Mouse (Mus musculus) heart, adult 2 months (tissue): ENCODE measurements at regions not wholly inside any gene's neighbourhood (a gene's known extent, or its start where the extent isn't known, plus 50 kb on each side); places are given as distances from the start of the nearest gene placed in this dataset.

Experiments
- DNase-seq, 2 experiments: peaks; one replicate each; pipeline ENCODE4 v3.0.0; 2021
- H3K27ac ChIP-seq: fragments of 200-600 bp; 2 replicates; pipeline ENCODE4 v1.8.1; 2022
- H3K27me3 ChIP-seq: fragments of 200-500 bp; 2 replicates; pipeline ENCODE4 v1.6.1; 2012; ENCODE audit warnings: mild to moderate bottlenecking, low read length, inconsistent platforms, mixed read lengths; ENCODE audit not compliant: control insufficient read depth, insufficient read depth
- H3K36me3 ChIP-seq: fragments of 200-500 bp; 2 replicates; pipeline ENCODE4 v1.6.1; 2012; ENCODE audit warnings: low read length, inconsistent platforms; ENCODE audit not compliant: control insufficient read depth, insufficient read depth
- H3K4me1 ChIP-seq: fragments of 200-500 bp; 2 replicates; pipeline ENCODE4 v1.6.1; 2011; ENCODE audit warnings: low read length; ENCODE audit not compliant: control insufficient read depth, insufficient read depth
- H3K4me3 ChIP-seq: fragments of 200-600 bp; 2 replicates; pipeline ENCODE4 v1.8.1; 2022
- H3K79me2 ChIP-seq: fragments of 200-500 bp; replicated peaks from 2 replicates; pipeline ENCODE4 v1.6.1; 2012; ENCODE audit warnings: mild to moderate bottlenecking, inconsistent platforms, low read length, moderate library complexity, mixed read lengths; ENCODE audit not compliant: control insufficient read depth, insufficient read depth
- H3K9ac ChIP-seq: fragments of 200-500 bp; 2 replicates; pipeline ENCODE4 v1.6.1; 2012; ENCODE audit warnings: low read depth, mild to moderate bottlenecking, control low read depth, inconsistent platforms, low read length, mixed read lengths
- CTCF ChIP-seq: fragments of 200-600 bp; IDR thresholded peaks from 2 replicates; pipeline ENCODE4 v1.8.1; 2022; ENCODE audit warnings: antibody characterized with exemption, mild to moderate bottlenecking, moderate library complexity
- EP300 ChIP-seq: fragments of 200-500 bp; IDR thresholded peaks from 2 replicates; pipeline ENCODE4 v1.6.1; 2011; ENCODE audit warnings: low read depth, low read length, control low read depth; ENCODE audit not compliant: insufficient read depth
- POLR2A ChIP-seq: fragments of 200-500 bp; IDR thresholded peaks from 2 replicates; pipeline ENCODE4 v1.6.1; 2011; ENCODE audit warnings: mild to moderate bottlenecking, low read depth, low read length, control low read depth; ENCODE audit not compliant: insufficient read depth
- WGBS: fragments of 180-500 bp; shearing (Covaris S2); methylation state at CpG from one replicate; pipeline ENCODE4 v1.1.7; 2018; 5-methylcytosine and 5-hydroxymethylcytosine counted together
- intact Hi-C: fragments of 180-260 bp; cut with DNase I; formaldehyde crosslinking; loops from one replicate; pipeline ENCODE4 v1.15.1; 2025

DNA sequence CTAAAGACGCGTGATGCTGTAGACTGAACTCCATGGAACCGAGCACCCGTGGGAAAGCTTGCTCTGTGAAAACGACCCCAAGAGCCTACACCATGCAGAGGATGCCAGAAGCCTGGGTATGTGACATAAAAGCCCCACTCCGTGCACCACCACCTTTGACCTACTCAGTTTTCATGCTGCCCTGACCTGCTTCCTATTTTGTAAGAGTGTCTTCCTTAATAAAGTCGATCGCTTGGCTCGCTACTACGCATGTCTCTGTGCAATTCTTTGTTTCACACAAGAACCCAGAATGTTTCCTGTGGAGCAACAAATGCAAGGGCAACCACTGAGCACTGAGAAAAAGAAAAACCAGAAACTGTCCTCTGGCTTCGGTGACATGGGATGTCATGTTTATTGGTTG is 60.5 kb downstream of the Sec61b start:
- Histone ChIP-seq H3K9ac (no peak overlapping the region), H3K36me3 (no peaks in the 10 kb centered on the region), H3K27ac (no peak overlapping the region), H3K27me3 (no peaks in the 10 kb centered on the region), H3K79me2 (no peaks in the 10 kb centered on the region), H3K4me3 (no peak overlapping the region), H3K4me1 (no peaks in the 10 kb centered on the region)
- no peak for DNase-seq
- intact Hi-C loops, result no loop called here
- TF ChIP-seq CTCF (no peak), POLR2A (no peak)
- WGBS, result 88% methylated on average over 11 of the region's 11 CpGs

DNA sequence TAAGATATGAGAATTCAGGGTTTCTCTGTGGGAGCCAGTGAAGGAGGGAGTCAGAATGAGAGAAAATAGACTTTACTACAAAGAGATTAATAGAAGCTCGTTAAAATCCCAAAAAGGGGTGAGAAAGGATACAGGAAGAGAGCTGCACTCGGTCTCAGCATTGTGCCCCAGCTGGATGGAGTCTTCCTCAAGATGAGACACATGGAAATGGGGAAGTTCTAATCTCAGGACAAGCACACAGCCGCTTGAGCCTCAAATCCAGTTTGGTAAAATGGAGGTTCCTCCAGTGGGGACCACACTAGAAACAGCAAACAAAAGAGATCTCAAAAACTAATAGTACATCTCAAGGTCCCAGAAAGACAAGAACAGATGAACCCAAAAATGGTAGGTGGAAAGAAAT is 93.2 kb downstream of the Sec61b start:
- Histone ChIP-seq H3K27ac (no peak overlapping the region), H3K4me3 (no peak overlapping the region), H3K9ac (no peak overlapping the region), H3K79me2 (no peaks in the 10 kb centered on the region), H3K4me1 (no peaks in the 10 kb centered on the region), H3K27me3 (no peaks in the 10 kb centered on the region), H3K36me3 (0 out of 2 replicates have a peak, but pooled peaks cover 2% of the 10 kb centered on the region)
- no peak for DNase-seq
- intact Hi-C loops, result no loop called here
- WGBS, result 55% methylated on average over 3 of the region's 3 CpGs
- TF ChIP-seq POLR2A (no peak), CTCF (no peak), EP300 (no peak)

DNA sequence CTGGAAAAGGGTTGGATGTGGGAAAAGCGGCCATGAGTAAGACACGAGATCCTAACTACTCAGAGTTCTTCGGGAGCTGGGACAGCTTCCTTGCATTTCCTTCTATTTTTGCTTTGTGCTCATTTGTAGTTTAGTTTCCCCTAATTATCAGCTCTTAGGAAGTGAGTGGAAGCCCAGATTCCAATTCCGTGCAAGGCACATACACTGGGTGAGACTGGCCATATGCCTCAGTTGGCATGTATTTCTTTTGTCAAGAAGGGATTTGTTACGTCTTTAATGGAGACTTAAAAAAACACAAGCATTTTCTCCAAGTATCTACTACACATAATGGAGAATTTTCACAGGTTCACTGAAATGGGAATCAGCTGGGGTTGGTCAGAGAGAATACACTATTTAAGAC is 96.4 kb downstream of the Sec61b start:
- intact Hi-C loops, result no loop called here
- H3K9ac ChIP-seq, result no peak overlapping the region
- 0 out of 2 replicates have a peak, but pooled peaks cover 2% of the 10 kb centered on the region for H3K36me3 ChIP-seq
- no peaks in the 10 kb centered on the region for H3K79me2 ChIP-seq
- H3K27me3 ChIP-seq, result no peaks in the 10 kb centered on the region
- no peak overlapping the region for H3K27ac ChIP-seq
- TF ChIP-seq EP300 (no peak), CTCF (no peak), POLR2A (no peak)
- no peaks in the 10 kb centered on the region for H3K4me1 ChIP-seq
- 66% methylated on average over 5 of the region's 5 CpGs for WGBS
- H3K4me3 ChIP-seq, result no peak overlapping the region
- no peak for DNase-seq

DNA sequence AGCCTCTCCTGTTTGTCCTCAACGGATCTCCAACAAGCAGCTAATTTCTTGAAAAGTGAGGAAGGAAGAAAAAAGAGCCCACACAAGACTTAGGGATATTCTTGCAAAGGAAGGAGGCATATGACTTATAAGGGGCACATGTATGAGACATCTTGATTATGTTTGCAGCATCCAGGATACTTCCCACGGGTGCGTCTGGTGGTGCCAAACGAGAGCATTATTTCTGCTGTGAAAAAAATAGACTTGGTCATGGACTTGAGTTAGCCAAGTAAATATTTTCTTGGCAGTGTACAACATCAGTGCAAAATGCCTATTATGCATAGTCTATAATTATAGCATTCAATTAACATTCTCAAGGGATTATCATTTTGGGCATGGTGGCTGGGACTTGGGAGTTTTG is 101.6 kb downstream of the Sec61b start:
- no peak overlapping the region for H3K27ac ChIP-seq
- no peaks in the 10 kb centered on the region for H3K4me1 ChIP-seq
- intact Hi-C loops, result loop anchor here (5.0 kb wide), 2 partner anchors 466 to 586 kb away; no protein-coding TSS in a partner anchor
- DNase-seq, result no peak
- whole genome bisulfite sequencing, result 72% methylated on average over 4 of the region's 4 CpGs
- H3K27me3 ChIP-seq, result no peaks in the 10 kb centered on the region
- H3K4me3 ChIP-seq, result no peak overlapping the region
- H3K36me3 ChIP-seq, result 0 out of 2 replicates have a peak, but pooled peaks cover 2% of the 10 kb centered on the region
- no peak for TF ChIP-seq POLR2A
- no peak for TF ChIP-seq CTCF
- TF ChIP-seq EP300, result no peak
- H3K79me2 ChIP-seq, result no peaks in the 10 kb centered on the region
- H3K9ac ChIP-seq, result no peak overlapping the region

DNA sequence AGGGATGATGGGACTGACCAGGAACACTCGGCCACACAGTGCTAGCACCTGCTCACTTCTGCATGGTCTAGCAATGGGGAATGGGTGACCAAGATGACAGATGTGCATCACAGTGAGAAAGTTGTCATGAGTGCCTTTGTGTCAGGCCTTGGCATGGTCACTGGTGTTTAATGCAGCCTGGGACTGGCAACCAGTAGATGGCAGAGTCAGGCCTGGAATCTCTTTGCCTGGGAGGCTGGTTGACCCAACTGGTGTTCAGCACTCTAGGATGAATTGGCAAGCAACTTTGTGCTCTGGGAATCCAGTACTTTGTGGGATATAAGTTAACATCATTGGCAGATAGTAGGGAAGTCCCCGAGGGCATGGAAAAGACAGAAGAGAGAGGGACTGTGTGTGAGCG is 103.0 kb downstream of the Sec61b start:
- no peaks in the 10 kb centered on the region for H3K27me3 ChIP-seq
- DNase-seq, result peak; percentile 36 to 48
- H3K27ac ChIP-seq, result no peak overlapping the region
- H3K9ac ChIP-seq, result no peak overlapping the region
- no peaks in the 10 kb centered on the region for H3K79me2 ChIP-seq
- H3K4me3 ChIP-seq, result no peak overlapping the region
- H3K36me3 ChIP-seq, result no peaks in the 10 kb centered on the region
- WGBS, result 77% methylated on average over 3 of the region's 3 CpGs
- no peaks in the 10 kb centered on the region for H3K4me1 ChIP-seq
- no peak for TF ChIP-seq POLR2A
- TF ChIP-seq CTCF, result peak; percentile 81
- intact Hi-C loops, result loop anchor here (5.0 kb wide), 2 partner anchors 465 to 585 kb away; no protein-coding TSS in a partner anchor

DNA sequence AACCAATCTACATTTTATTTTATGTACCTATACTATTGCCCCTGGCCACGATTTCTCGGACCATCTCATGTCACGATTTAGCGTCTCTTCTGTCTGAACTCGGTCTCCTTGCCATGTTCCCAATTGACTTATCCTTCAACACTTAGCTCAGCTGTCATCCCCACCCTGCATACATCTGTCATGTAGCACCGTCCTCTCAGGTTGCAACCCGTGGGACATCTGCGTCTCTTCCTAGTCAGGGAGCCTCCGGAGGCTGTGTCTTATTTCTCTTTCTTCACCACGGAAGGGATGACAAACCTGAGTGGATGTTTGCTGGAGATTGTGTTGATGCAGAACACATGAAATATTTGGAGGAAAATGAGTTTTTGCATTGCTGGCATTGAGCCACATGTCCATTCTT is 104.2 kb downstream of the Sec61b start:
- intact Hi-C loops, result loop anchor here (5.0 kb wide), 2 partner anchors 464 to 584 kb away; no protein-coding TSS in a partner anchor
- H3K4me1 ChIP-seq, result no peaks in the 10 kb centered on the region
- no peaks in the 10 kb centered on the region for H3K36me3 ChIP-seq
- no peak for TF ChIP-seq EP300
- no peak for TF ChIP-seq POLR2A
- no peak for TF ChIP-seq CTCF
- no peak overlapping the region for H3K4me3 ChIP-seq
- no peaks in the 10 kb centered on the region for H3K79me2 ChIP-seq
- 68% methylated on average over 10 of the region's 10 CpGs for WGBS
- no peak overlapping the region for H3K9ac ChIP-seq
- H3K27me3 ChIP-seq, result no peaks in the 10 kb centered on the region
- DNase-seq, result no peak
- no peak overlapping the region for H3K27ac ChIP-seq
